Mouse (Mus musculus) cortical plate, adult 2 months (tissue): ENCODE data around the gene Aifm3.

Experiments used
- CTCF ChIP-seq: fragments of 200-500 bp; IDR thresholded peaks from 2 replicates; pipeline ENCODE4 v1.5.1; 2011; ENCODE audit warnings: mild to moderate bottlenecking, control low read depth, low read length; ENCODE audit not compliant: insufficient read depth; ENCODE audit errors: extremely low read depth
- POLR2A ChIP-seq: fragments of 200-500 bp; IDR thresholded peaks from 2 replicates; pipeline ENCODE4 v1.6.1; 2011; ENCODE audit warnings: mild to moderate bottlenecking, low read length, control low read depth; ENCODE audit not compliant: insufficient read depth; ENCODE audit errors: extremely low read depth

DNA sequence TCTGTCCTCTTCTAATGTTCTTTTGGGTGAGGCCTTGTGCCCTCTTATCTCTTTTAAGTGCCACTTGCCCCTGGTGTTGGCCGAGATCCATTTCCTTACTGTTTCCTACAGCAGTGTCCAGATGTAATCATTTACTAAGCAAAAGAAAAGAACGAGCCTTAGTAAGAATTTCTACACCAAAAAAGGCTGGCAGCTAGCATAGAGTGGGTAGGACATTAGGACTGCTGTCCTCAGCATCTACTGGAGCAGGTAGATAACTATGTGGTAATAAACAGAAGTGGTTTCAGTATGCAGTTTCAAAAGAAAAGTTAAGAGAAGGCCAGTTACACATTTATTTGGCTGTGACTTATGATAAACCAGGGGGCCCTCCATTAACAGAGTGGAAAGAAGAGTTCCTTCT lies 21.3 kb downstream of the Aifm3 start:
- TF ChIP-seq CTCF (no peak), POLR2A (no peak)
